Mouse (Mus musculus): Measurements from ENCODE around the gene Nsg2. TPM values are rescaled to one million over a fixed set of nuclear protein-coding genes. Genes with fewer than 3 reads are reported as not detected.

The Nsg2 gene
- polyA plus RNA-seq, 1 experiment from 2014 or later = 0.88 TPM

DNA sequence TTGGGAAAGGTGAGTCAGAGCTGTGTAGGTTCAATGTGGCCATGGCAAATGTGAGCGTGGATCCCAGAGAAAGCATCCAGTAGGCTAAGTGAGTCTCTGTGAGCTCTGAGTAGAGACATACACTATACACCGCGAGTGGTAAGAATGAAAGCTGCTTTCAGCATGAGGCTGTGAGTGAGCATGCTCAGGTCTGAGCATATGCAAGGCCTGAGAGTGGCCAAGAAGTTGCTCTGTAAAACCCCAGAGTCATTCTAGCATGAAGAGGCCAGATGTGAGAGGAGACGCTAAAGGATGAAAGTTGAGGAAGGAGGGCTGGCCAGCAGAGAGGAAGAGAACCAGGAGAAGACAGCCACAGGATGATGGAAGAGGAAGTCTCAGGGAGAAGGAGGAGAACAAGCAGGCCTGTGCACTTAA lies 12.8 kb downstream of the Nsg2 start:
- no peak for ATAC-seq (ENCODE audit: extremely low read depth, insufficient number of reproducible peaks, low FRiP score, low TSS enrichment)
- no peaks in the 10 kb centered on the region; the same call in 1 of the 2 replicates for H3K27me3 ChIP-seq (replicated peaks)
- H3K4me3 ChIP-seq = no peak overlapping the region
- no peak overlapping the region for H3K4me2 ChIP-seq
- no peaks in the 10 kb centered on the region for H3K9me3 ChIP-seq
- whole genome bisulfite sequencing = 85% methylated on average over 4 of the region's 4 CpGs
- no peaks in the 10 kb centered on the region for H3K36me3 ChIP-seq
- no peak overlapping the region for H3K9ac ChIP-seq
- H3K4me1 ChIP-seq = peaks cover 15% of the 10 kb centered on the region
- H3K27ac ChIP-seq (replicated peaks) = no peak overlapping the region

DNA sequence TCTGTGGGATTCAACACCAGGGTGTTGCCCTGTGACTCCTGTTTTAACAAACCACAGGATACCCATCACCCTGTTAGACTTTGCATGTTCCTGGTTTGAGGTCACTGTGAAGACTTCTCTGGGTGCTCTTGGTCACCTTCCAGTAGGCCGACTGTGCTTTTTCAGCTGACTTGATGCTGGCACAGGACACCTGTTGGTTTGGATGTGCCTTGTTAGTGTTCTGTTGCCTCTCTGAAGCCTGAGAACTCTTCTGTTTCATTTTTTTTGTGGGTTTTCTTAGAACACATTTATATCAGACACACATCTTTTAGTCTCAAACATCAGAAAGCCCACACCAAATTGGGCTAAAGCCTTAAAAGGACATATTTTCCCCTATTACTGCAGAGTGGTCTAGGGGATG lies 13.3 kb downstream of the Nsg2 start:
- H3K27ac ChIP-seq (replicated peaks) = no peak overlapping the region
- no peak overlapping the region for H3K4me2 ChIP-seq
- no peaks in the 10 kb centered on the region for H3K9me3 ChIP-seq
- H3K27me3 ChIP-seq (replicated peaks) = no peaks in the 10 kb centered on the region; the same call in 1 of the 2 replicates
- WGBS = 52% methylated on average over 1 of the region's 1 CpGs
- H3K4me1 ChIP-seq = peaks cover 18% of the 10 kb centered on the region
- H3K9ac ChIP-seq = no peak overlapping the region
- H3K36me3 ChIP-seq = no peaks in the 10 kb centered on the region
- no peak overlapping the region for H3K4me3 ChIP-seq
- no peak for ATAC-seq (ENCODE audit: extremely low read depth, insufficient number of reproducible peaks, low FRiP score, low TSS enrichment)

DNA sequence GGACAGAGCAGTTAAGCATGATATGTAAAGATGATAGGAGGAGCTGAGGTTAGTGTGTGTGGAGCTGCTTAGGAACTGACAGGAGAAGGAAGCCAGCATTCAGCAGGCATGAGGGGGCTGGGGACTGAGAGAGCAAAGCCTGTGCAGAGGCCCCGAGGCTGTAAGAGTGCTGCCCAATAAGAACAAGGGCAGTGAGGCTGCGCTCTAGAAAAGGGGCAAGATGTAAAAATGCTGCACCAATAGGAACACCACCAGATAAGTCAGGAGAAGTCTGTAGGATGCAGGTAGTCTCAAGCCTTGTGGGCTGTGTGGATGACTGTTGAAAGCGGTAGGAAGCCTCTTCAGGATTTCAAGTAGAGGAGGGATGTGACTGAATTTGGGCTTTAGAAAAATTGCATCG lies 17.9 kb downstream of the Nsg2 start:
- Histone ChIP-seq H3K27me3 (replicated peaks) (peaks cover 14% of the 10 kb centered on the region), H3K36me3 (no peaks in the 10 kb centered on the region), H3K4me3 (no peak overlapping the region), H3K9ac (no peak overlapping the region), H3K4me2 (0 out of 2 replicates have a peak overlapping the region, but pooled peaks have one; percentile 3), H3K4me1 (peaks cover 3% of the 10 kb centered on the region; the same call in 1 of the 2 replicates), H3K9me3 (no peaks in the 10 kb centered on the region), H3K27ac (replicated peaks) (no peak overlapping the region)
- ATAC-seq (ENCODE audit: extremely low read depth, insufficient number of reproducible peaks, low FRiP score, low TSS enrichment) = no peak
- WGBS = 38% methylated on average over 4 of the region's 4 CpGs

DNA sequence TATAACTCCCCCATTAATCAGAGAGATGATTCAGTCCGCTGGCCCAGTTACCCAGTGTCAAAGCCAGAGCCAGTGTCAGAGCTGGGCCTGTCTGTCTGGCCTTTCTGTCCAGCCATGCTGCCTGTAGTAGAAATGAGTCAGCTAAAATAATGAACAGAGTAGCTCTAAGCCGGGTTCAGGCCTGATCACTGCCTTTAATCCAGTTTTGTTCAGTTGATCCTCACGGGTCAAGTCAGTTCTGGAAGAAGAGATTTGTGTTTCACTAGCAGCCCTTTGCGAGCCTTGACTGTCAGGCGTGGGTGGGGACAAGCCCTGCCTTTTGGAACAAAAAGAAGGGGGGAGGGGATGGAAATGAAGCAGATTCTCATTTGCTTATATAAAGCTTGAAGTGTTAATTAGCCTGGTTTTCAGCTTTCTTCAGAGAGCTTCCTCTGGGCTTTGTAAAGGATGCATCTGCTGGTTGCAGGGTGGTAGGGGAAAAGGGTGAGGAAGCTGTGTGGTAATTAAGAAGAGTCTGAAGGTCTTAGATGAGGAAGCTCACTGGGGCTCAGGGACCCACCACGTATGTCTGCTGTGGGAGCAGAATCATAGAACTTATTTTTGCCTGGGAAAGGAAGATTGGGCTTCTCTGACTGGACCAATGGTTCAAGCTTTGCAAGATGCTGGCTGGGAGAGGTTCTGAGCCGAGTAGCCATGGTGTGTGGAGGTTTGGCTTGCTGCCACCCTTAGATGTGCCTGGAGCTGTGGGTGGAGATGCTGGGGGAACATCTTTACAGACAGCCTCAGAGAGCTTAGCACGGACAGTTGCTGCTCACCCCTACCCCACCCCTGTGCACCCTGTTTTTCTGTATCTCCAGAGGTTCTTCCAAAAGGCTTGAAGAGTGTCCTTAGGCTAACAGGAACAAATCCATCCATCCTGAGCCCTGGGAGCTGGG lies 20.0 kb downstream of the Nsg2 start:
- Histone ChIP-seq H3K9ac (no peak overlapping the region), H3K27ac (replicated peaks) (no peak overlapping the region), H3K4me1 (peaks cover 3% of the 10 kb centered on the region; the same call in 1 of the 2 replicates), H3K27me3 (replicated peaks) (peaks cover 14% of the 10 kb centered on the region), H3K9me3 (no peaks in the 10 kb centered on the region), H3K4me2 (no peak overlapping the region), H3K36me3 (no peaks in the 10 kb centered on the region), H3K4me3 (no peak overlapping the region)
- WGBS = 44% methylated on average over 8 of the region's 8 CpGs
- ATAC-seq (ENCODE audit: extremely low read depth, insufficient number of reproducible peaks, low FRiP score, low TSS enrichment) = no peak

DNA sequence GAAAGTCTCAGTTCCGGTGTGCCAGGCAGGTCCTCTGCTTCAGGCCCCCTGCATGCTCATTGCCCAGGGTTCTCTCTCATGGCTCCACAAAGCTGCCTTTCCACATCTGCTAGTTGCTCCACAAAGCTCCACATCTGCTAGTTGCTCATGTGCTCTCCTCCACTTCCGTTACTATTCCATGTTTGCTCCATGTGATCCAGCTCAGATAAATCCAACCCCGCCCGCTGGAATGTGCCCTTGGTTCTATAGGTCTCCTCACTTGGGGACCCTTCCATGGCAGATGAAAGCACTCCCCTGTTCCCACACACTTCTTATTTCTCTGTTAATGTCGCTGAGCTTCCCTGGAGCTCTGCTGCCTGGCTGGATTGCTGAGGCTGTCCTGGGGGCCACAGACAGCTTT lies 26.4 kb downstream of the Nsg2 start:
- no peaks in the 10 kb centered on the region for H3K4me1 ChIP-seq
- H3K4me2 ChIP-seq = no peak overlapping the region
- H3K27me3 ChIP-seq (replicated peaks) = 0 out of 2 replicates have a peak, but pooled peaks cover 9% of the 10 kb centered on the region
- no peak for ATAC-seq (ENCODE audit: extremely low read depth, insufficient number of reproducible peaks, low FRiP score, low TSS enrichment)
- H3K9ac ChIP-seq = no peak overlapping the region
- H3K4me3 ChIP-seq = no peak overlapping the region
- 64% methylated on average over 5 of the region's 5 CpGs for WGBS
- H3K27ac ChIP-seq (replicated peaks) = no peak overlapping the region
- no peaks in the 10 kb centered on the region for H3K36me3 ChIP-seq
- no peaks in the 10 kb centered on the region for H3K9me3 ChIP-seq

DNA sequence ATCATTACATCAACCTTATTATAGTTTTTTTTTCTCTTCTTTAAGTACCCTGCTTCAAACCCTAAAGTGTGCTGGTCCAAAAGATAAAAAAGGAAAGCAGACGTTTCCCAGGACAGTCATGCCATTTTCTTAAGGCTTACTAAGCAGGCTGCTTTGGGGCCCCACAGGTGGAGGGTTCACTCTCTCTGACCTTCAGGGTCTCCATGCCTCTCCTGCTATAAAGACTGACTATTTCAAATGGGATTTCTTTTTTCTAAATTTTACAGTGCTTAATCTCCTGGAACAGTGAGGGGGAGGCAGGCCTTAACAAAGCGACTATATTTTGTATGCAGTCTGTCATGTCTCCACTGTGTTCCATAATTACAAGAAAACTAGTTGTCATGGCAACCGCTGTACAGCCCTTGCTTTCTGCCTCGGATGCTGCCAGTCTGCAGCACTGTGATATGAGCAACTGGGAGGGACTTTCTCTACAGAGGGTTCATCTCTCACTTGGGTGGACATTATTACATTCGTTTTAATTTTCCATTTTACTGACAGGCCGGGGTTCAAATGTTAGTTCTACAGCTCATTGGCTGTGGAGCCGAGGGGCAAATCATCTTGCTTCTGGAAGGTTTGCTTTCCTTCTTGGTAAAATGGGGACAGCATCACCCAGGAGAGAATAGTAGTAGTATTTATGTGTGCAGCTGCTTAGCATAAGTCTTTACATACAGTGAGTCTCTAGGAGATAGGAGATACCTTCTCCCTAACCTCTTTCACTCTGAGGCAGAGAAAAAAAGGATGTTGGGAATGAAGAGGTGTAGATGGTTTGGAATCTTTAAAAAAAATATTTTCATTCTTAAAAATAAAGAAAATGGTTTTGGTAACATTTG lies 27.4 kb downstream of the Nsg2 start:
- no peak overlapping the region for H3K4me2 ChIP-seq
- no peak overlapping the region for H3K9ac ChIP-seq
- ATAC-seq (ENCODE audit: extremely low read depth, insufficient number of reproducible peaks, low FRiP score, low TSS enrichment) = no peak
- H3K4me1 ChIP-seq = no peaks in the 10 kb centered on the region
- 64% methylated on average over 7 of the region's 7 CpGs for WGBS
- no peaks in the 10 kb centered on the region for H3K36me3 ChIP-seq
- H3K27me3 ChIP-seq (replicated peaks) = 0 out of 2 replicates have a peak, but pooled peaks cover 9% of the 10 kb centered on the region
- no peak overlapping the region for H3K4me3 ChIP-seq
- H3K27ac ChIP-seq (replicated peaks) = no peak overlapping the region
- H3K9me3 ChIP-seq = no peaks in the 10 kb centered on the region

DNA sequence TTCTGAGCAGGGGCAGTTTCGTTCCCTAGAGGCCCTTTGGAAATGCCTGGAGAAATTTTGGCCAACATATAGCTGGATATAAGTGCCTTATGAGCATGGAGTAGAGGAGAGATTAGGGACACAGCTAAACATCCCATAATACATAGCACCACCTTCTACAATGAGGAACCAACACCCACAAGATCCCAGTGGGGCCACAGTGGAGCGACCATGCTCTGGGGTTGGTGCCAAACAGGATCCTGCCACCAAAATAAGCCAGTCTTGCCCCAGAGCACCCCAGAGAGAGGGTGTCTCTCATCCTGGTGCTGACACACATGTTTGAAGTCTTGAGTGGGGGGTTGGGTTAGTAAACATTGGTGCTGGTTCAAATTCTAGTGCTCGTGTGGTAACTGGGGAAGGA lies 28.3 kb downstream of the Nsg2 start:
- ATAC-seq (ENCODE audit: extremely low read depth, insufficient number of reproducible peaks, low FRiP score, low TSS enrichment) = no peak
- H3K4me2 ChIP-seq = no peak overlapping the region
- H3K9me3 ChIP-seq = no peaks in the 10 kb centered on the region
- no peaks in the 10 kb centered on the region for H3K36me3 ChIP-seq
- no peaks in the 10 kb centered on the region for H3K4me1 ChIP-seq
- H3K9ac ChIP-seq = no peak overlapping the region
- 0 out of 2 replicates have a peak, but pooled peaks cover 9% of the 10 kb centered on the region for H3K27me3 ChIP-seq (replicated peaks)
- 77% methylated on average over 3 of the region's 3 CpGs for WGBS
- no peak overlapping the region for H3K27ac ChIP-seq (replicated peaks)
- no peak overlapping the region for H3K4me3 ChIP-seq

DNA sequence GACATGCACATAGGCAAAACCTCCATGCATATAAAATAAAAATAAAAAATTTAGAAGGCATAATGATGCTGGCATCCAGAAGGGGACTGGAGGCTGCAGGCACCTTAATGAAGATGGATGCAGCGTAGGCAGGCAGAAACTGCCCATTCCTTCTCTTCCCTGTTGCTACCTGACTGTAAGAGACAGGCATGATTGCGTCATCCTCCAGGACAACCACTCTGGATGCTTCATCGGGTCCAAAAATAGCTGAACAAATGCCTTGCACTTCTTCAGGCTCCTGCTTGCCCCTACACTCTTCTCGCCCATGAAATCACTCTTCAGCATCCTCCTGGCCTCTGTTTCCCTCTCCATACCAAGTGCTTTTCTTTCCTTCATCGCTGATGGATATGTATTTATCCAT lies 29.1 kb downstream of the Nsg2 start:
- H3K4me2 ChIP-seq = no peak overlapping the region
- H3K4me1 ChIP-seq = no peaks in the 10 kb centered on the region
- no peaks in the 10 kb centered on the region for H3K36me3 ChIP-seq
- H3K4me3 ChIP-seq = no peak overlapping the region
- ATAC-seq (ENCODE audit: extremely low read depth, insufficient number of reproducible peaks, low FRiP score, low TSS enrichment) = no peak
- H3K27ac ChIP-seq (replicated peaks) = no peak overlapping the region
- no peak overlapping the region for H3K9ac ChIP-seq
- 58% methylated on average over 5 of the region's 5 CpGs for WGBS
- 0 out of 2 replicates have a peak, but pooled peaks cover 9% of the 10 kb centered on the region for H3K27me3 ChIP-seq (replicated peaks)
- no peaks in the 10 kb centered on the region for H3K9me3 ChIP-seq

DNA sequence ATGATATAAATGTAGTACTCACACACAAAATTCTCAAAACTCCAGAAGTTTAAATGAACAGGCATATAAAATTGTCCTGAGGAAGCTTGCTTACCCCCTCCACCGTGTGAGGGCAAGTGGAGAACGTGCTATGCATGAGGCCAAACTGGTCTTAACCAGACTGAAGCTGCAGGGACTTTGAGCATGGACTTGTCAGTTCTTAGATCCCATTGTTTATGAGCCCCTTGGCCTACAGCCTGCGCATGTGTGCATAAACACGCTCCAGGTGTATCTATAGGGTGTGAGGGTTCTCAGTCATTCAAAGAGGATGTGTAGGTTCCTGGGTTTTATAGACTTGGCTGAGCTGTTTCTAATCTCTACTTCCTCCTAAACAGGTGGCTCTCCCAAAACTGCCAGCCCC lies 31.1 kb downstream of the Nsg2 start:
- WGBS = 70% methylated on average over 4 of the region's 4 CpGs
- ATAC-seq (ENCODE audit: extremely low read depth, insufficient number of reproducible peaks, low FRiP score, low TSS enrichment) = no peak
- H3K27me3 ChIP-seq (replicated peaks) = peaks cover 18% of the 10 kb centered on the region; the same call in 1 of the 2 replicates
- no peak overlapping the region for H3K4me2 ChIP-seq
- H3K9me3 ChIP-seq = no peaks in the 10 kb centered on the region
- no peak overlapping the region for H3K4me3 ChIP-seq
- H3K27ac ChIP-seq (replicated peaks) = no peak overlapping the region
- H3K36me3 ChIP-seq = no peaks in the 10 kb centered on the region
- no peaks in the 10 kb centered on the region for H3K4me1 ChIP-seq
- no peak overlapping the region for H3K9ac ChIP-seq

DNA sequence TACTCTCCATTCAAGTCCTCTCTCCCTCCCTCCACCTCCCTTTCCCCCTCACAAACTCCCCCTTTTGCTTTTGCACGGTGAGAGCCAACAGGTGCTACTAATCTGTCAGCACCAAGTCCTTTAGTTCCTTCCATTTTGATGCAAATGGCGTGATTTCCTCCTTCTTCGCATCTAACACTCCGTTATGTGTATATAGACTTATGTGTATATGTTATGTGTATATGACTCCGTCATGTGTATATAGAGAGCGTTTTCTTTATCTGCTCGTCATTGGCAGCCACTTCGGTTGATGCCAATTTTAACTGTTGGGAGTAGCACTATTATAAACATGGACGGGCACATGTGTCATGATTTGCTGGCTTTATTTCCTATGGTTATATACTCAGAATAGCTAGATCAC lies 31.8 kb downstream of the Nsg2 start:
- Histone ChIP-seq H3K9ac (no peak overlapping the region), H3K4me3 (no peak overlapping the region), H3K36me3 (no peaks in the 10 kb centered on the region), H3K27me3 (replicated peaks) (peaks cover 21% of the 10 kb centered on the region), H3K9me3 (no peaks in the 10 kb centered on the region), H3K4me1 (no peaks in the 10 kb centered on the region), H3K4me2 (no peak overlapping the region), H3K27ac (replicated peaks) (no peak overlapping the region)
- no peak for ATAC-seq (ENCODE audit: extremely low read depth, insufficient number of reproducible peaks, low FRiP score, low TSS enrichment)
- 68% methylated on average over 9 of the region's 9 CpGs for WGBS

DNA sequence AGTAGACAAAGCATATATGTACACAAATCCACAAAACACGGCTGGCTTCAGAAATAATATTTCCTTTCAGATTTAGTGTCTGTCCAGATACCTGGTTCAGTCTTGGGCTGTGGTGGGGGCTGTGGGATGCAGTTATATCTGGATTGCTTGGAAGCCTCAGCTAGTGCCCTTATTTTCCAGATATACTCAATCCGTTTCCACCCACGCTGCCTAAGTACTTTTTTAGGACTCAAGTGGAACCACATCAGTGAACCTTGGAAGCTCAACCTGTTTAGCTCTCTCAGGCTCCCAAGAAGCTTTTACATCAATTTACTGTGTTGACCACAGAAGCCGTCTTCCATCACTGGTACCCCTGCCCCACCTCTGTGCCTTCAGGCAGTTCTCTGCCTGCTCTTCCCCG lies 35.6 kb downstream of the Nsg2 start:
- Histone ChIP-seq H3K4me1 (peaks cover 10% of the 10 kb centered on the region), H3K4me3 (no peak overlapping the region), H3K36me3 (no peaks in the 10 kb centered on the region), H3K9me3 (no peaks in the 10 kb centered on the region), H3K27me3 (replicated peaks) (peaks cover 24% of the 10 kb centered on the region), H3K27ac (replicated peaks) (no peak overlapping the region), H3K4me2 (no peak overlapping the region), H3K9ac (no peak overlapping the region)
- ATAC-seq (ENCODE audit: extremely low read depth, insufficient number of reproducible peaks, low FRiP score, low TSS enrichment) = no peak
- WGBS = 75% methylated on average over 5 of the region's 5 CpGs
